Mouse (Mus musculus) gastrocnemius, postnatal 36 days (tissue): ENCODE measurements around the gene P2ry6. TPM values are rescaled to one million over a fixed set of nuclear protein-coding genes. Genes with fewer than 3 reads are reported as not detected.

Source experiments
- DNase-seq, 2 experiments: peaks; one replicate each; pipeline ENCODE4 v3.0.0; 2022
- intact Hi-C: fragments of 180-260 bp; cut with DNase I; formaldehyde crosslinking; loops from one replicate; pipeline ENCODE4 v1.15.1; 2025
- total RNA-seq, 2 experiments: library from RNA; stranded (reverse); gene quantifications; 2 replicates each; pipeline ENCODE4 v1.2.3; 2021

P2ry6 gene
- total RNA-seq, 2 experiments from 2014 or later, result 1.1 TPM

GRCm38 (mm10) chr7:100991972-100992371, 17.5 kb upstream of the P2ry6 start:
- no peak for DNase-seq
- intact Hi-C loops, result loop anchor here (1.0 kb wide), 1 partner anchor 19 kb away; no protein-coding TSS in a partner anchor

GRCm38 (mm10) chr7:100990636-100991311, 16.3 kb upstream of the P2ry6 start:
- peak; percentile 35 to 46 for DNase-seq
- intact Hi-C loops, result loop anchor here (1.0 kb wide), 1 partner anchor 21 kb away; no protein-coding TSS in a partner anchor

GRCm38 (mm10) chr7:100988092-100988491, 13.6 kb upstream of the P2ry6 start:
- intact Hi-C loops, result loop anchor here (1.0 to 10.0 kb wide), 2 partner anchors 63 to 247 kb away; no protein-coding TSS in a partner anchor

GRCm38 (mm10) chr7:100984452-100985395, 10.3 kb upstream of the P2ry6 start:
- DNase-seq, result peak in 1 of 2 experiments; percentile 28
- intact Hi-C loops, result loop anchor here (10.0 kb wide), 1 partner anchor 250 kb away; no protein-coding TSS in a partner anchor

More at GRCm38 (mm10) chr7:100988092-100988491, 13.6 kb upstream of the P2ry6 start:
- DNase-seq, result peak; percentile 74

DNA sequence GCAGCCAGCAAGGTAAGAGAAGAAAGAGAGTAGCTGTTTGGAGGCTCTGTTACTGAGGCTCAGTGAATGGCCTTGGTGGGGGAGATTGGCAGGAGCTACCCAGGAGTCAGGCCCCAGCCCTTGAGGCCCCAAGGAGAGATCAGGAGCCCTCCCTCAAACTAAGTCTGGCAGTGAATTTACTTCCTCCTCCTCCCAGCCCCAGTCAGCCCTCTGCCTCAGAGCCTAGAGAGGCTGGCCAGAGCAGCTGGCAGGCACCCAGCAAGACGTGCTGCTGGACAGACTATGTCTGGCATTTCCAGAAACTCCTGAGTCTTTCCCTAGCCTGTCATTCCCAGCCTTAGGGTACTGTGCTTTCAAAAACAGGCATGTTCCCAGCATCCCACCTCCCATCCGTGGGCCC, 4.7 kb upstream of the P2ry6 start:
- DNase-seq, result peak; percentile 54 to 70
- intact Hi-C loops, result no loop called here

DNA sequence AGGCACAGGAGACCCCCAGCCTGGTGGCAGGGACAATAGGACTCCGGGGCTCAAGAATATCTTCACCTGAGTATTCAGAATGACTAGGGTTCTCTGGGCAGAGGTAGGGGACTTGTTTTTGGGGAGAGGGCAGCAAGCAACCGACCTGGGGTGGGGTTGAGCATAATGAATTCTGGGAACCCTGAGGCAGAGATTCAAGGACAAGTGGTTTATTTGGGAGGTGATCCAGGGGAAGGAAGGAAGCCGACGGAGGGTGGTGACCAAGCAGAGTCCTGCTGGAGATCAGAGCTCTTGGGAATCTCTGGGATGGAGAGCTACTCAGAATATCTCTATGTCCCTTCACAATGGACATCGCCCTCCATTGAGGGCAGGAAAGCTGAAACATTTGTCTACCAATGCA, 3.7 kb upstream of the P2ry6 start:
- intact Hi-C loops, result no loop called here
- no peak for DNase-seq

GRCm38 (mm10) chr7:100972875-100973274, 1.6 kb downstream of the P2ry6 start:
- DNase-seq, result no peak

DNA sequence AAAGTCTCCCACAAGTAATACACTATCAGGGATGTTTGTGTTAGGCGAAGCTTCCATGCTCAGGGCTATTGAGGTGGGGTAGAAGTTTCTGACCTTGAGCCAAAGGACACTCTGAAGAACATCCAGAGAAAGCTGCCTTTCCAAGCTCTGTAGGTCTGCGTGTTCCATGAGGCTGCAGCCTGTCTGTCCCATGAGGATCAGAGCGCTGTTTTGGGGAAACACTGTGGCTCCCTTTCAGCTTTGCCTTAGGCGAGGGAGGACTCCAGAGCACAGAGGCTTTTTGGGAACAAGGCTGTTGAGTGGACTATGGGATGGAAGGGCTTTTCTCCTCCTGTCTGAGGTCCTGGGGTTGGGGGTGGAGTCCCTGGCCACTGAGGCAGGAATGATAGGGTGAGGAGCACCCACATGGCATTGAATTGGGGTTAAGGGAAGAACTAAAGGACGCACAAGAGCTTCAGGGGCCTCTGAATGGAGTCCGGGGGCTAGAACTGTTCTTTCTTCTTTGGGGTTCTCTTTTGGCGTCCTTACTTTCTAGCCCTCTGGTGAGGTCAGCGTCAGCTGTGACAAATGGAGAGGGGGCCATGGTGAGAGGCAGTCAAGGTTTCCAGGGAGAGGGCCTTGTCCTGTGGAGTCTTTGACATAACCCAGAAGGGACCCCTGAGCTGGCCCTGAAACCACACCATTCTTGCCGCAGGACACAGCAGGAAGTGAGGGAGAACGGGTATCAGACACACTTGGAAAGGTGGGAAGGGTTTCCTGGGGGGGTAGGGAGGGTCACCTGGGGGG, 5.4 kb downstream of the P2ry6 start:
- intact Hi-C loops, result no loop called here

More at GRCm38 (mm10) chr7:100972875-100973274, 1.6 kb downstream of the P2ry6 start:
- intact Hi-C loops, result no loop called here

GRCm38 (mm10) chr7:100968376-100968775, 6.1 kb downstream of the P2ry6 start:
- intact Hi-C loops, result no loop called here
- DNase-seq, result no peak

More for the DNA sequence above, 5.4 kb downstream of the P2ry6 start:
- no peak for DNase-seq

DNA sequence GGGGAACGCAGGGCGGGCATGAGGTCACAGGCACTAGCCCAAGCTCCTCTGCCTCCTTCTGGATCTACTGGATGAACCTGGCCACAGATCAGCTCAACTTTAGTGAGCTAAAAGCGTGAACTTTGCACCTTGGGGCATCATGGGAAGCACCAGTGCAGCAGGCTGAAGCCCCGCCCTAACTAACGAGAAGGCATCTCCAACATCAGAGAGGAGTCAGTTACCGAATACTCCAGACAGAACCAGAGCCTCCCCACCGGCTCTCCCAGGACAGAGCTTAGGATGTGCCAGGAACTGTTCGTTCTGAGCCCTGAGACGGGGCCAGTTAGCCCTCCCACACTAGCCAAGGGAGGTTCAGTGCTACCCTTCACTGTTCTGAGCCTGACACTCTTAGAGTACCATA, 6.6 kb downstream of the P2ry6 start:
- intact Hi-C loops, result no loop called here
- DNase-seq, result no peak

DNA sequence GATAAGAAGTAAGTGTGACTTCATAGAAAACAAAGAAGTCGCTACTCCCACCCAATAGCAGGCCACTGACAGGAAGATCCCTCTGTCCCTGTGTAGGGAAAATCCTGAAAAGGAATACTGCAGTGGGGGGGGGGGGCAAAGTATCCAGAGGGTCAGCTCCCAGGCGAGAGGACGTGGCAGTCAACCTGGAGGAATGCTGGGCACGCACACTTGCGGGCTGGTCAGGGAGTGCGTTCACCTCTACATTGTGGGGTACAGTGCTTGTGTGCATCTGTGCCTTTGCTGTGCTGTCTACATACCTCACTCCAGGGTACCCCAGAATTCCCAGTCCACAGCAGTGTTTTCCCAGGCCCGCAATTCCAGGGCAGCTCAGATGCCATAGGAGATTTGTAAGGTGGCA, 8.4 kb downstream of the P2ry6 start:
- intact Hi-C loops, result no loop called here
- DNase-seq, result no peak

GRCm38 (mm10) chr7:100965079-100965478, 9.4 kb downstream of the P2ry6 start:
- intact Hi-C loops, result loop anchor here (1.0 kb wide), 1 partner anchor 22 kb away; no protein-coding TSS in a partner anchor
- DNase-seq, result no peak

DNA sequence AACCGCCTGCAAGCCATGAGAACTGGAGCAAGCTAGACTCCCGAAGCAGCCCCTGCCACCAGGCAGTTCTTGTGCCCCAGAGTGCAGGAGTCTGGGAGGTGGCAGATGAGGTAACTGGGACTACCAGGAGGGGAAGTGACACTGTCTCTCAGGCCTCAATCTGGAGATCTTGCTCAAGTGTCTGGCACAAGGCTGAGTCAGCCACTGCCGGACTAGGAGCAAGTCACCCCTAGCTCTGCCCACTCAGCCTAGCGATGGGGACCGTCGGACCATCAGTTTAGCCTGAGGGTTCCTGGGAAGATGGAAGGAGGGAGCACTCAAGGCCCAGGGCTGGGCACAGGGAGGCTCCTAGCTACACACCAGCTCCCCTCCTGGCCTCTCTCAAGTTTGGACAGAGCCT, 10.2 kb downstream of the P2ry6 start:
- no peak for DNase-seq
- intact Hi-C loops, result no loop called here

- intact Hi-C loops, result no loop called here
- DNase-seq, result no peak
Observed at GRCm38 (mm10) chr7:100963381-100963780, 11.1 kb downstream of the P2ry6 start.

DNA sequence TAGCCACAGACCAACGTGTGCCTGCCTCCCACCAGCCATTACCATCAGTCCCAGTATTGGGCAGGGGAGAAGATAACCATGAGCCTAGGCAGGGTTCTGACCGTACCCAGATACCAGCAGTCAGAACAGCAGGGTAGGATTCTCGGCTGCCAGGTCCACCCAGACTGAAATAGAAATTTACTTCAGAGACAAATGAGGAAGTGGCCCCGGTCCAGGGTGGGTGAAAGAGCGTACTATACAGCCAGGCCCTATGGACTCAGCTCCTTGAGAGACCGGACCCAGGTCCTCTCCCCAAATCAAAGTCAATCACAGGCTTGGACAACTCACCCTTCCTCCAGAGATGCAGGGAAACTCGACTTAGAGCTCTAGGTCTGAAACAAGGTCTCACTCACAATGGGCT, 13.3 kb downstream of the P2ry6 start:
- DNase-seq, result no peak
- intact Hi-C loops, result no loop called here

GRCm38 (mm10) chr7:100960462-100960861, 14.0 kb downstream of the P2ry6 start:
- intact Hi-C loops, result no loop called here
- DNase-seq, result no peak

DNA sequence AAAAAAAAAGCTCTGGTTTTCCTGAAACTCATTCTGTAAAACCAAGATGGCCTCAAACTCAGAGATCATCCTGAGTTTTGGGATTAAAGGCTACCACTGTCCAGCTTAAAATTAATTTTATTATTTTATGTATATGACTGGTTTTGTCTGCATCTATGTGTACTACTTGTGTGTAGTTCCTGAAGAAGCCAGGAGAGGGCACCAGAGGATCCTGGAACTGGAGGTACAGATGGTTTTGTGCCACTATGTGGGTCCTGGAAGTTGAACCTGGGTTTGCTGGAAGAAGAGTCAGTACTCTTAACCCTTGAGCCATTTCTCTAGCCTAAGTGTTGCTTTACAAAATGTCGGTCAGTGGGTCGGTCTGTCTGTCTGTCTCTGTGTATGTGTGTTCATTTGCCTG, 16.0 kb downstream of the P2ry6 start:
- intact Hi-C loops, result no loop called here
- no peak for DNase-seq

DNA sequence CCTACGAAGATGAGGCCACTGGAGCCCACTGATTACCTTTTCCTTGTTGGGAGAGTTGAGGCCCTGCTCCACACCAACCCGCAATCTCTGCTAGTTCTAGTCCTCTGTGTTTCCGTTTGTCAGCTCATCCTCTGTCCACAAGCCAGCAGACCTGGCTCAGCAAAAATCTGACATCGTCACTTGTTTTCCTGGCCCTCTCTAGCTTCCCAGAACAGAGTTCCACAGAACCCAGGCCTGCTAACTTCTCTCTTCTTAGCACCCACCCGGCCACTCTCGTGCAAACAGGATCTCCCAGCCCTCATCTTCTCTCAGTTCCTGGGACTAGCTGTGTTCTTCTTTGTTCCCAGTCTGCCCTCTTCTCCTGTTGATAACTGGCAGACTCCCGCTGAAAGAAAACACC, 21.8 kb downstream of the P2ry6 start:
- no peak for DNase-seq
- intact Hi-C loops, result no loop called here

- DNase-seq, result no peak
- intact Hi-C loops, result no loop called here
Observed at GRCm38 (mm10) chr7:100951903-100952302, 22.5 kb downstream of the P2ry6 start.

DNA sequence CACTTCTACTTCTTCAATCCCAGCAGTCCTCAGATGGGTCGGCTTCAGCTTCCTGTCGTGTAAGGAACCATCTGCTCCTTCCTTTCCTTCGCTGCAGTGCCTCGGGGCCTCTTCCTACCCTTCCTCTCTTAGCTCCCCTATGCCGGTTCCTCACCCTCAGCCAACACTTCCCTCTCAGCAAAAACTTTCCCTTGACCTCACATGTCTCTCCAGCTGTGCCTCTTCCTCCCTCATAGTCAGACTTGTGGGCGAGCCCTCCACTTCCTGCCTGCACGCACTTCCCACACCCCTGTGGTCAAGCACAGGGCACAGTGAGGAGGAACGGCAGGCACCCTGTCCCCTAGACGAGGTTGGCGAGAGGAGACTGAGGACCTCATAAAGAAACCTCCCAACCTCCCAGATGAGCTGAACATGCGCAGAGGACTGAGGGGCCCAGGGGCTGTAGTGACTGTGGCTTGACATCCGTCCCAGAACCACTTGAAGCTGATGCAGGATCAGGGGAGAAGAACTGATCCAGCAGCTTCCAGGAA, 23.9 kb downstream of the P2ry6 start:
- DNase-seq, result no peak

More for the DNA sequence above, 23.9 kb downstream of the P2ry6 start:
- intact Hi-C loops, result no loop called here
